Mouse (Mus musculus): ENCODE data around the gene Plpp1.

GRCm38 (mm10) chr13:112798243-112798952 lies 2.2 kb upstream of the Plpp1 start:
- no peak for TF ChIP-seq CTCF (IDR thresholded peaks at IDR 0.05; ENCODE audit: low read depth)
- no peak for TF ChIP-seq EP300 (IDR thresholded peaks at IDR 0.05; ENCODE audit: low read depth)
